Mouse (Mus musculus) C2C12 (cell line): Measurements from ENCODE around the gene Dohh. TPM values are rescaled to one million over a fixed set of nuclear protein-coding genes. Genes with fewer than 3 reads are reported as not detected.

Experiments
- H3K27me3 ChIP-seq: one replicate; pipeline ENCODE4 v1.6.1; 2011; ENCODE audit not compliant: control insufficient read depth, insufficient read depth, insufficient read length
- H3K36me3 ChIP-seq: one replicate; pipeline ENCODE4 v1.6.1; 2011; ENCODE audit not compliant: control insufficient read depth, insufficient read depth
- H3K4me3 ChIP-seq: one replicate; pipeline ENCODE4 v1.5.1; 2011; ENCODE audit warnings: mild to moderate bottlenecking, control low read depth; ENCODE audit not compliant: poor library complexity, insufficient read depth, severe bottlenecking
- H3K79me2 ChIP-seq: one replicate; pipeline ENCODE4 v1.6.1; 2011; ENCODE audit not compliant: control insufficient read depth, insufficient read depth
- H3K79me3 ChIP-seq: one replicate; pipeline ENCODE4 v1.6.1; 2011; ENCODE audit warnings: low read depth, control low read depth
- H3ac ChIP-seq: one replicate; pipeline ENCODE3; 2011; ENCODE audit warnings: low read depth; ENCODE audit not compliant: control insufficient read depth, insufficient read length
- CEBPB ChIP-seq: IDR thresholded peaks from one replicate; pipeline ENCODE4 v1.6.1; 2011; ENCODE audit warnings: low read depth, mild to moderate bottlenecking, control low read depth, moderate library complexity
- CTCF ChIP-seq: IDR thresholded peaks from one replicate; pipeline ENCODE4 v1.5.1; 2011; ENCODE audit not compliant: control insufficient read depth, insufficient read depth, insufficient read length
- FOSL1 ChIP-seq: IDR thresholded peaks from one replicate; pipeline ENCODE4 v1.8.0; 2011; ENCODE audit warnings: mild to moderate bottlenecking, low read length; ENCODE audit not compliant: poor library complexity, insufficient read depth, severe bottlenecking
- MAX ChIP-seq: IDR thresholded peaks from one replicate; pipeline ENCODE4 v1.6.1; 2011; ENCODE audit warnings: mild to moderate bottlenecking, control low read depth
- MYOD1 ChIP-seq: IDR thresholded peaks from one replicate; pipeline ENCODE4 v1.6.1; 2011; ENCODE audit warnings: low read depth; ENCODE audit not compliant: control insufficient read depth, insufficient read length
- MYOG ChIP-seq: IDR thresholded peaks from one replicate; pipeline ENCODE4 v1.6.1; 2011; ENCODE audit not compliant: control insufficient read depth, insufficient read length; ENCODE audit errors: extremely low read depth
- USF1 ChIP-seq: IDR thresholded peaks from one replicate; pipeline ENCODE4 v1.6.1; 2011; ENCODE audit warnings: low read depth, mild to moderate bottlenecking, control low read depth, moderate library complexity
- long read RNA-seq, 2 experiments: library from polyadenylated mRNA; unstranded; transcript quantifications; one replicate each; pipeline ENCODE4 v2.0.0; 2019 to 2020
- polyA plus RNA-seq: library from polyadenylated mRNA; unstranded; fragments of >200 nt; fragmentation: generic; extraction: Trizol; gene quantifications from one replicate; pipeline ENCODE4 v1.2.1, GENCODE M21; 2012; ENCODE audit warnings: missing spikeins

Dohh gene
- 148 TPM for polyA plus RNA-seq
- long read RNA-seq, experiment 1, transcript Dohh-201 (5 exons, 1,444 nt) = major isoform, 100 of 130 reads
- long read RNA-seq, experiment 1, partial matches to known transcripts = 20 of 130 reads
- long read RNA-seq, experiment 1, other reads (novel, unspliced or antisense) = 10 of 130 reads
- long read RNA-seq, experiment 2, transcript Dohh-201 (5 exons, 1,444 nt) = major isoform, 286 of 325 reads
- long read RNA-seq, experiment 2, partial matches to known transcripts = 13 of 325 reads
- long read RNA-seq, experiment 2, other reads (novel, unspliced or antisense) = 25 of 325 reads

DNA sequence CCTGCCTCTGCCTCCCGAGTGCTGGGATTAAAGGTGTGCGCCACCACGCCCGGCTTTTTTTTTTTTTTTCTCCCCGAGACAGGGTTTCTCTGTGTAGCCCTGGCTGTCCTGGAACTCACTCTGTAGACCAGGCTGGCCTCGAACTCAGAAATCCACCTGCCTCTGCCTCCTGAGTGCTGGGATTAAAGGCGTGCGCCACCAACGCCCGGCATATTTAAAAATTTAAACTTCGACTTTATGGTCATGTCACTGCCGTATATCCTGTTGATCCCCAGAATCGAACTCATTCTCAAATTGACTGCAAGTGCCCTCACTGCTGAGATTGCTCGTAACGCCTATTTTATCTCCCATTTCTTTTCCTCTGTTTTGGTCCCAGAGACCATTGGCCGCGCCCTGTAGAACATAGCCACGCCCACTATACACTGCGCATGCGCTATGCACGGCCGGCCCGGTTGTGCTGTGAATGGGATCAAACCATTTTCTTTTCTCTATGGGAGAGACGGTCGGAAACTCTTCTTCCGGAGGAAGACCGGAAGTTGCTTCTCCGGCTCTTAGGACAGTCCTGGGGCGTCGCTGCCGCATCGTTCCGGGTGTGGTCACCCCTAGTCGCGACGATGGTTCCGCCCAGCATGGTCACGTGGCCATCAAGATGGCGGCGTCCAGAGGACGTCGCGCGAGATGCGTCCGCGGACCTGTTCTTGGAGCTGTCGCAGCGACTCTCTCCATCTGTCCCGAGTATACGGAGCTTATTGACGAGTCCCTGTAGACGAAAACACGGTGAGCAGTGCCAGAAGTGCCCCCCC lies at the start of gene Dohh, which contains the start of gene Gm48551:
TSS of gene Dohh (plus strand) at position 627 of the 803 bp plus-strand sequence.
TSS of gene Gm48551 (plus strand) at position 665 of the 803 bp plus-strand sequence.
- peak within 1 kb of the TSS; percentile 100 for H3K4me3 ChIP-seq
- TF ChIP-seq FOSL1 (no peak), MAX (peak; percentile 89), CTCF (no peak), MYOG (no peak), CEBPB (no peak), MYOD1 (no peak), USF1 (peak; percentile 100)
- peaks cover 33% of the 10 kb centered on the region for H3K79me2 ChIP-seq
- H3K79me3 ChIP-seq = peaks cover 25% of the 10 kb centered on the region
- peaks cover 28% of the 10 kb centered on the region for H3K36me3 ChIP-seq
- H3K27me3 ChIP-seq = no peaks in the 10 kb centered on the region
- peak within 1 kb of the TSS; percentile 89 for H3ac ChIP-seq

DNA sequence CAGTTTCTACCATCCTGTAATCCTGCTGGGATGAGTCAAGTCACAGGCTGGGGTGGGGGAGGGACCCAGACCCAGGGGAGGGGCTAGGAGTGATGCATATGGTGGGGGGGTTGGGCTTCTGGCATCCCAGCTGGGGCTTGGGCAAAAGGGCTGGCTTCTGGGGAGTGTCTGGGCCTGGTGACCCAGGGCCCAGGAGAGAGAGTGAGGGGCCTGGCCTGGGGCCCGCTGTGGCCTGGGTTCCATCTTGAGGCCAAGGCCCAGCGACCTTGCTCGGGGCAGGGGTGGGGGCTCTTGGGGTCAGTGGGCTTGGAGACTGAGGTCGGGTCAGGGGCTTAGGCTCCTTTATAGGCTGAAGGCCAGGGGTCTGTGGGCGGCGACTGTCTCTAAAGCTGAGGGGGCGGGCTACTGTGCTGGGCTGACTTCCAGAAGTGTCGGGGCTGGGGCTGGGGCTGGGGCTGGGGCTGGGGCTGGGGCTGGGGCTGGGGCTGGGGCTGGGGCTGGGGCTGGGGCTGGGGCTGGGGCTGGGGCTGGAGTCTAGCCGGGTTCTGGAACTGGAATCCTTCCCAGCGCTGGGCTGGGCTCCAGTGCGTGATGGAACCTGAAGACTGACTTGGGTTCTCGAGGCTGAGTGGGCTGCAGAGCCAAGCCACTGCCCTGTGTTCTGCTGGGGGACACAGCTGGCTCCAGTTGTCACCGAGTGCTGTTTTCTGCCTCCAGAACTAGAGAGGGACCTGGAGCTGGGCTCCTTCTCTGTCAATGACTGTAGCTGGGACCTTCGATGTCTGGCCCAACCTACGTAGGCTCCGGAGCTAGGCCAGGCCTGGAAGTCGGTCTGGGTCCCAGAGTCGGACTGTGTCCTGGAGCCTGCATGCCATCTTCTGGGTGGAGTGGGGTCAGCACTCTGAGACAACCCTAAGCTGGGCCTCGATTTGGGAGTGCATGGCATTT lies 48.6 kb upstream of the Dohh start:
- no peak for TF ChIP-seq CEBPB
- TF ChIP-seq CTCF = no peak
- no peak for TF ChIP-seq MAX
- TF ChIP-seq MYOG = no peak
- TF ChIP-seq FOSL1 = no peak
- no peak overlapping the region for H3K4me3 ChIP-seq
- no peaks in the 10 kb centered on the region for H3K79me2 ChIP-seq
- H3K27me3 ChIP-seq = no peaks in the 10 kb centered on the region
- H3K36me3 ChIP-seq = no peaks in the 10 kb centered on the region
- no peaks in the 10 kb centered on the region for H3K79me3 ChIP-seq
- H3ac ChIP-seq = no peak overlapping the region

DNA sequence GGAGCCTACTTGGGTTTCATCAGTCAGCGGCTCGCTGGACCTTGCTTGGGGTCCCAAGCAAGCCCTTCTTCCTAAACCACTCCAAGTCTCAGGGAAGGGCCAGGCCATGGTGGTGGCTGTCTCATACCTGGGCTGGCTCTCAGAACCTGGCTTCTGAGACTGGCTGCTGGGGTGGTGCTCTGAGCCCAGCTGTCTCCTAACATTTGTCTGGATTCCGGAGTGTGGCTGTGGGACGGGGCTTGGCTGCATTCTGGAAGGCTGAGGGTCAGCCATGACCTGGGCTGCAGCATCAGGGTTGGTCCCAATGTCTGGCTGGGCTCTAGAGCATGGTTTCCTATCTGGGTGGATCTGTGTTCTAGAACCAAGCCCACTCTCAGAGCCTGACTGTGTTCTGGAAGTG lies 47.7 kb upstream of the Dohh start:
- Histone ChIP-seq H3K79me3 (no peaks in the 10 kb centered on the region), H3K27me3 (no peaks in the 10 kb centered on the region), H3ac (no peak overlapping the region), H3K79me2 (no peaks in the 10 kb centered on the region), H3K4me3 (no peak overlapping the region), H3K36me3 (no peaks in the 10 kb centered on the region)
- TF ChIP-seq FOSL1 = no peak
- no peak for TF ChIP-seq CTCF
- TF ChIP-seq MYOD1 = no peak
- no peak for TF ChIP-seq MAX

DNA sequence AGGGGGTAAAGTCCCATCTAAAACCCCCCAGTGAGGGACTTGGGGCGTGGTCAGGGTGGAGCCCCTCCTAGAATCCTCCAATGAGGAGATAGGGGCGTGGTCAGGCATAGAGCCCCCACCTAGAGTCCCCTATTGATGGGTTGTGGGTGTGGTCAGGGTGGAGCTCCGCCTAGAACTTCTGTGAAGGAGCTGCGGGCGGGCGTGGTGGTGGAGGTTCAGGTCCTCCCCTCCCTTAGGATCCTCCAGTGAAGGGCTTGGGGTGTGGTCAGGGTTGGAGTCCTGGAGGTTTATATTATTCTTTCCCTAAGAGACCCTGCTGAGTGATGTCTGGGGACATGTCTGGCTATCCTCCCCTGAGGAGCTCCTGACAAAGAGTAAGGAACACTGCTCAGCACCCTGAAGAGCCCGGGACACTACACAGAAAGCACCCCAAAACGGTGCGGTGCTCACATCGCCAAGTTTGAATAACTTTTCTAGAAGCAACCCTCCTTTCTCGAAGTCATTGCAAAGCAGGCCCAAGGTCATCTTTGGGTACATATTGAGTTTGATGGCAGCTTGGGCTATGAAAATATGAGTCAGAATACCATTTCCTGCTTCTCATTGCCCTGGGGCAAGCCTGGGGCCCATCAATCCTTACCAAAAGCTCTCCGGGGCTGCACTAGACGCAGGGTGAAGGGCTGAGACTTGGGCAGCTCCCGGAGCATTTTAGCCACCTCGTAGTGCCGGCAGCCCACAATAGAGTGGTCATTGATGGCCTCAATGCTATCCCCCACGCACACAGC lies 43.5 kb upstream of the Dohh start:
- Histone ChIP-seq H3ac (no peak overlapping the region), H3K79me2 (no peaks in the 10 kb centered on the region), H3K36me3 (peaks cover 1% of the 10 kb centered on the region), H3K27me3 (peaks cover 11% of the 10 kb centered on the region), H3K4me3 (no peak overlapping the region), H3K79me3 (no peaks in the 10 kb centered on the region)
- TF ChIP-seq CTCF = no peak

DNA sequence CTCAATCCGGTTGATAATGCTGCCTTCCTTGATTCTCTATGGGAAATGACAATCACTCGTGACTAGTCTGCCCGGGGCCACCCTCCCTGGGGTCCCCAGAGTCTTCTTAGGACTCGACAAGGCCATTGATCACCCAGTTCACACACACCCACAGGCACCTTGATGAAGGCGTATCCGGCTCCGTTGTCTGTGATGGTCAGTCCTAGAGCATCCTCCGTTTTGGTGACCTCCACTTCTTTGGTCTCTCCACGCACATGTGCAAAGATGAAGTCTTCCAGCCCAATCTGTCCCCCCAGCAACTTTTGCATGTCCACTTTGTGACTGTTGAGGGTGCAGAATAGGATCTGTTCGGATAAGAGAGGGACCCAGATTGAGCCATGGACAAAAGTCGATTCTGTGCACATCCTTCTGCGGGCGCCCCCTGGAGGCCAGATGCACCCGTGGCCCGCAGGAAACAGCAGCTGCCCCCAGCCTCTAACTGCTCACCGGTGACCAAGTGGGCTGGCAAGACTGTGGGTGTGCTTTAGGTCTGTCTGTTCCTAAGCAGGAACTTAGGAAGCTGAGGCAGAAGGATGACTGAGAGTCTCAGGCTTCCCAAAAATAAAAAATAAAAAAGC lies 42.8 kb upstream of the Dohh start:
- Histone ChIP-seq H3K79me3 (no peaks in the 10 kb centered on the region), H3K79me2 (no peaks in the 10 kb centered on the region), H3K36me3 (peaks cover 5% of the 10 kb centered on the region), H3ac (no peak overlapping the region), H3K27me3 (peaks cover 11% of the 10 kb centered on the region), H3K4me3 (no peak overlapping the region)
- TF ChIP-seq MYOD1 = no peak
- no peak for TF ChIP-seq MAX
- no peak for TF ChIP-seq FOSL1
- TF ChIP-seq CTCF = peak; percentile 89
- TF ChIP-seq MYOG = no peak
- no peak for TF ChIP-seq CEBPB
